Mouse (Mus musculus) B cell, adult 67 days (primary cell): ENCODE data around the gene Gsg1. TPM values are rescaled to one million over a fixed set of nuclear protein-coding genes. Genes with fewer than 3 reads are reported as not detected.

Experiments
- total RNA-seq, 2 experiments: library from RNA; stranded (reverse); gene quantifications; 4 replicates each; pipeline ENCODE4 v1.2.4; 2023

Gsg1 gene
- not detected for total RNA-seq

DNA sequence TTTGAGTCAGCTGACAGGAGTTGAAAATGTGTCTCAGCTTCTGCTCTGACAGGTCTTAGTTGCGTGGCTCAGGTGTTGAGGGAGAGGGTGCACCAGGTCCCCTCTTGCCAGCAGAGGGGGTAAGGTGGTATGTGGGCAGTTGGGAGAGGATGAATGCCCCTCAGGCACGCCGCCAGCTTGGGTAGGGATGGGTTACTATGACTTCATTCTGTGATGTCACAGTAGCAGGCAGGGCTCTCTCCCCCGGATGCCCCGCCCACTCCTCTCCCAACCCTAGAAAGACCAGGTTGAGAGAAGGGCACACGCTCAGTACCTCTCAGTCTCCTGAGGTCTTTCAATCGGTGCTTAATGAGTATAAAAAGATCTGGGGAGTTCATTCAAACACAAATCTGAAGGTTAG, at the start of gene Gsg1:
Gsg1 (minus strand) TSS at position 199 of the 400 bp plus-strand sequence.

DNA sequence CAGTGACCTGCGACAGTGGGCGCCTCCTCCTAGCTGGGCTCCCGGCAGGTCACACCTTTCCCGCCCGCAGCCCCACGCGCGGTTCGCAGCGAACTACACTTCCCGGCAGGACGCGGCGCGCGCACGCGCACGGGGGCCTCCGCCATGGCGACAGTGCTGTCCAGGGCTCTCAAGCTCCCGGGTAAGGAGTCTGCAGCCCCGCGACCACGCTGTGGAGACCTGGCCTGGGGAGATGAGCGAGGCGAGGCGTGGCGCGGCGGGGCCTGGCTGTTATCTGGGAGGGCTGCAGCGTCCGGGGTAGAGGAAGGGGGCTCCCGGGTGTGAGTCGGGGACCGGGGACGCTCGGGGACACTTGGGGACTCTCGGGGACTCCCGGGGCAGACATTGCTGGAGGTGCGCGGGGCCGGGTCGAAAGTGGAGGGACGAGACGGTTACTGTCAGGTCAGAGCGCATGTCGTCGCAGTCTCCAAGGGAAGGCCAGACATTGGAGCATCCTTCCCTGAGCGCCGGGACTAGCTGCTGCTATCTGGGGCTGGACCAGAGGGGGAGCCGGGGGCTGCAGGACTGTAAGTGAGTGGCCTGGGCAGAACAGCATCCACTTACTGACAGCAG, 56.1 kb downstream of the Gsg1 start, which contains the start of the genes Fam234b and Hebp1:
Fam234b (plus strand) TSS at position 57 of the 612 bp plus-strand sequence.
Hebp1 (minus strand) TSS at position 102 of the 612 bp plus-strand sequence.

Other genes starting within 250 kb of the Gsg1 start
- 100 to 1,000 TPM; 148 to 156 TPM for gene Ddx47, start 242.7 kb downstream of the Gsg1 start, total RNA-seq
- gene Gprc5a, start 188.7 kb downstream of the Gsg1 start, total RNA-seq, result under 1 TPM in 1 of 2 experiments, not detected in 1; 0.35 TPM
- gene Gprc5d, start 136.1 kb downstream of the Gsg1 start, total RNA-seq, result not detected
- gene Fam234b, start 56.4 kb downstream of the Gsg1 start, total RNA-seq, result 10 to 100 TPM; 11.6 to 12.2 TPM
- 10 to 100 TPM; 12.1 to 13.8 TPM for gene Hebp1, start 56.3 kb downstream of the Gsg1 start, total RNA-seq
- not detected for gene Pbp2, start 56.1 kb upstream of the Gsg1 start, total RNA-seq
- gene Emp1, start 108.2 kb upstream of the Gsg1 start, total RNA-seq, result under 1 TPM; 0.32 to 0.83 TPM